Mouse (Mus musculus) R1 (cell line): Measurements from ENCODE around the gene Galk2.
A peak's percentile ranks its signal among the peaks of the same experiment; 100 is the strongest.

Source experiments
- DNase-seq: peaks from one replicate; pipeline ENCODE4 v3.0.0-alpha.2; 2018; ENCODE audit warnings: low read depth, low spot score

Gene Galk2

GRCm38 (mm10) chr2:125896355-125896754 lies 37.4 kb downstream of the Galk2 start:
- DNase-seq = no peak

GRCm38 (mm10) chr2:125900797-125901410 lies 42.0 kb downstream of the Galk2 start:
- DNase-seq = no peak

DNA sequence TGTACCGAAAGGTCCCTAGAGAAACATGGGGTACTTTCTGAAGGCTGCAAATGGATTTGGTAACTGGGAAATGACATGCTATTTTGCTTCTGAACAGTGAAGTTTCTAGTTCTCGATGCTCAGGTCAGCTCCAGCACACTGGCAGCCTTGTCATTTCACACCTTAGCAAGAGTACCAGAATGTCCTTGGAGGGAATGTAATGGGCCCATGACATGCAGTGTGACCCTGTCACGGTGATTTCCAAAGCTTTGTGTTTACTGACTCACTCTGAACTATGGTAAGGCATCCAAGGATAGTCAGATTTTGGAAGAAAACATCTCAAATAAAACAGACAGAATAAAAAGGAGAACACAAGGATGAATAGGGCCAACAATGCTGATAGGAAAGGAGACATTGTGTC lies 42.5 kb downstream of the Galk2 start:
- DNase-seq = no peak

GRCm38 (mm10) chr2:125906407-125907066 lies 47.6 kb downstream of the Galk2 start:
- no peak for DNase-seq

GRCm38 (mm10) chr2:125907580-125908255 lies 48.8 kb downstream of the Galk2 start:
- DNase-seq = no peak

DNA sequence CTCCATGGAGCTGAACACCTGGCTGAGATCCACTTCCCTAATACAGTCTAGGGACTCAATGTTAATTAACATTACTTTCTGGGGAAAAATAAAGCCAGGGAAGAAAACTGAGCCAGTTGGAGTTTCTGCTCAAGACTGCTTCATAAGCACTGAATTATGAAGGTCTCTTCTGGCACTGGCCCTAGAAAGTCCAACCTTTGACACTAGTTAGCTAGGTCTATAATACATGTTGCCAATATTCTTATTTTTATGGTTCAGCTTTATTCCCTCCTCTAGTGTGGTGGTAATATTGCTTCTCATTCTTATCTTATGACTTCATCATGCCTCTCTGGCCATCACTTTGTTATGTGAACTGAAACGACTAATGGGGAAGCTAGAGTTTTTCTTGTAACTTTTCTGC lies 55.3 kb downstream of the Galk2 start:
- no peak for DNase-seq

- DNase-seq = no peak
Observed at GRCm38 (mm10) chr2:125914713-125915112, 55.8 kb downstream of the Galk2 start.

GRCm38 (mm10) chr2:125916652-125917296 lies 57.9 kb downstream of the Galk2 start:
- DNase-seq = no peak

DNA sequence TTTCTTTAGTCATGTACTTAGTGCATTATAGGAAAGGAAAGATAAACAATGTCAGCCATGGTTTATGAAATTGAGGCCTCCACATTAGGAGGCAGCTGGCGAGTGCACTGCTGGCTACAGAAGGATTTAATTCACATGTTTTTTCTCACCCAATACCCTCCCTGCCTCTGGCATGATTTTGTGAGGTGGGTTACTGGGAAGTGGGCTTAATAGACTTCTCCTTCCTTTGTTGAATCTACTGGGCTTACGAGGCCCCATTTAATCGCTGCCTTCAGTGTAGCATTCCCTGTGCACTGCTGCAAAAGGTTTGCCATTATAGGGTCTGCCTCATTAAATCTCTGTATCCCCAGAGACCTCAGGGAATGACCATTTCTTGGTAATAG lies 58.4 kb downstream of the Galk2 start:
- no peak for DNase-seq

DNA sequence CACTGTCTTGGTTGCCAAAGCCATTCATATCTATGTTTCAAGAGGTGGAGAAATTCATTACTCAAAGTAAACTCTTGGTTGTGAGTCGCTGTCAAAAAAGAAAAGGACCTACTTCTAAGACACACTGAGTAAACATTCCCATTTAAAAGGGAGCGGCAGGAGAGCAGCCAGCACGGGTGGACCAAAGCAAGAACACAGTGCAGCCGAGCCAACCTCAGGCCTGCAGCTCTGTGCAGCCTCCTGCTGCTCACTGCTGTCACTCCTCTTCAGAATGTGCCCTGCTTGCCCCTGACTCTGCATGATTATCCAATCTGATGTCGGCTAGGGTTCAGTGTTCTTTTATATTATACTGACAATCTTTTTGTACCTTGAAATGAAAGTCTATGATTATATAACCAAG lies 62.4 kb downstream of the Galk2 start:
- DNase-seq = no peak

DNA sequence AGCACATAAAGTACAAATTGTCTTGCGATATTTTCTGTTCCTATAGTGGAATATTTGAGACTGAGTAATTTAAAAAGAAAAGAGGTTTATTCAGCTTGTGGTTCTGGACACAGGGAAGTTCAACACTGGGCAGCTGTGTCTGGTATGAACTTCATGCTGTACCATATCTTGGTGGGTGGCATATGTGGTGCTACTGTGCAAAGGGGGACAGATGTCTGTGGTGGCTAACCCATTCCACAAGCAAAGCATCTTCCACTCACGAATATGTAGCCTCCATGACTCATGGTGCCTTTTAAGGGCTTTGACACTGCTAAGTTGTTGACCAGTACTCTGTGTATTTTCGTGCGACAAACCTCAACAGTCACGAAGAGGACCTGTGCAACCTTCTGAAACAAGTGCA lies 63.2 kb downstream of the Galk2 start:
- no peak for DNase-seq

- no peak for DNase-seq
Observed at GRCm38 (mm10) chr2:125922877-125923276, 64.0 kb downstream of the Galk2 start.

- DNase-seq = no peak
Observed at GRCm38 (mm10) chr2:125923346-125923745, 64.4 kb downstream of the Galk2 start.

GRCm38 (mm10) chr2:125924554-125924953 lies 65.6 kb downstream of the Galk2 start:
- DNase-seq = no peak

- DNase-seq = no peak
Observed at GRCm38 (mm10) chr2:125925081-125925480, 66.2 kb downstream of the Galk2 start.

GRCm38 (mm10) chr2:125929396-125929795 lies 70.5 kb downstream of the Galk2 start:
- no peak for DNase-seq

DNA sequence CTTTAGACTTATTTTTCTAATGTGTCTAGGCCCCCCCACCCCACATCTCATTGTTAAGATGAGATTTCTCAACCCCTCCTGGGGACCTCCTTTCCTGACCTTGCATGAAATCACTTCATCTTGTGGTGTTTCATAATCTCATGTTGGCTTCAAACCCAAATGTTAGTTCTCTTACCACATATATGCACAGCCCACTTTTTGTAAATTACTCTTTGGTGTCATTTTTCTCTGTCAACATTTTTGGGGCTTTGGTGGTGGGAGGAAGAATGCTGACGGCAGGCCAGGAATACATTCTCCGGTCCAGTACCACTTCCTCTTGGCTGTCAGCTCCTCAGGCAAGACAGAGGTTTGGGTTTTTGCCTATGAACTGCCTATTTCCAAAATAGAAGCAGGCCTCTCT lies 71.0 kb downstream of the Galk2 start:
- DNase-seq = no peak

DNA sequence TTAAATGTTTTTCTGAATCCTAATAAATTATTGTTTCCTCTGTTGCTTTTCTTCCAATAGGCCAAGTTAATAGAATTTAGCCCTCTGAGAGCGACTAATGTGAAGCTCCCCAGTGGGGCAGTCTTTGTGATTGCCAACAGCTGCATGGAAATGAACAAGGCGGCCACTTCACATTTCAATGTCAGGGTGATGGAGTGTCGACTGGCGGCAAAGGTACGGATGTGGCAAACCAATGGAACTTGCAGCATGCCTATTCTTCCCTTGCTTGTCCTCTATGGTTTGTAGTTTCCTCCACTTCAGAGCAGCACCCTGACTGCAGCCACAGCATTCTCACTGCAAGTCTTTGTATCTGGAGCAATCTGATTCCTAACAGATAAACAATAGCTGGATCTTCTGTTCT lies 72.3 kb downstream of the Galk2 start:
- no peak for DNase-seq

- no peak for DNase-seq
Observed at GRCm38 (mm10) chr2:125932734-125933133, 73.8 kb downstream of the Galk2 start.

DNA sequence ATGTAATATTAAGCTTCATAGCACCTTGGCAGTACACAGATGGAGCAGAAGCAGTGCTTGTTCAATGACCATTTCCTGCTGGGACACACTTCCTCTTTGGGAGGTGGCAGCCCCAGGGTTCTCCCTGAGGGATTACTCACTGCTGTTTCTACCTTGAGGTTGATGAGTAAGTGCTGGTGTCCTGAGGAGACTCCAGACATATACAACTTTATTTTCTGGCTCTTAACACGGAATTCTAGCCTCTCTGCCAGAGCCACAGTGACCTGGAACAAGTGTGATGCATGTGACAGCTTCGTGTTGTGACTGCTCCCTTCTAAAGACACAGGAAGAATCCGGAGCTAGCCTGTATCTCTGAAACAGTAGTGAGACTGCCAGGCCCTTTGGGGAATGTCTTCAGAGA lies 75.1 kb downstream of the Galk2 start:
- no peak for DNase-seq

- peak; percentile 59 for DNase-seq
Observed at GRCm38 (mm10) chr2:125936396-125936795, 77.5 kb downstream of the Galk2 start.

- DNase-seq = no peak
Observed at GRCm38 (mm10) chr2:125938993-125939642, 80.2 kb downstream of the Galk2 start.
